Mouse (Mus musculus) forebrain, embryonic 12.5 days (tissue): Measurements from ENCODE around the gene Cdr2. TPM values are rescaled to one million over a fixed set of nuclear protein-coding genes. Genes with fewer than 3 reads are reported as not detected.
A peak's percentile ranks its signal among the peaks of the same experiment; 100 is the strongest.
"Not testable (repeated sequence)": the region's sequence is repeated elsewhere in the genome, so short reads cannot be mapped to it uniquely, and the experiment has no call there.

Source experiments
- ATAC-seq: fragments of 200-750 bp; cut with Nextera tagmentation; 2 replicates; pipeline ENCODE4 v1.8.0; 2017; ENCODE audit warnings: moderate TSS enrichment; ENCODE audit not compliant: low FRiP score
- H3K27ac ChIP-seq: fragments of 300-500 bp; sonication (generic); 2 replicates; pipeline ENCODE4 v1.5.1; 2016; ENCODE audit warnings: mild to moderate bottlenecking
- H3K27me3 ChIP-seq: fragments of 300-500 bp; sonication (generic); 2 replicates; pipeline ENCODE4 v1.6.1; 2016; ENCODE audit warnings: mild to moderate bottlenecking
- H3K36me3 ChIP-seq: fragments of 300-500 bp; sonication (generic); replicated peaks from 2 replicates; pipeline ENCODE4 v1.6.1; 2016; ENCODE audit warnings: mild to moderate bottlenecking
- H3K4me1 ChIP-seq: fragments of 300-500 bp; sonication (generic); 2 replicates; pipeline ENCODE4 v1.6.1; 2016
- H3K4me2 ChIP-seq: fragments of 300-500 bp; sonication (generic); 2 replicates; pipeline ENCODE4 v1.6.1; 2016; ENCODE audit warnings: mild to moderate bottlenecking, moderate library complexity
- H3K4me3 ChIP-seq: fragments of 300-500 bp; sonication (generic); replicated peaks from 2 replicates; pipeline ENCODE4 v1.5.1; 2016; ENCODE audit warnings: mild to moderate bottlenecking
- H3K9ac ChIP-seq: fragments of 300-500 bp; sonication (generic); 2 replicates; pipeline ENCODE4 v1.6.1; 2016; ENCODE audit warnings: mild to moderate bottlenecking
- H3K9me3 ChIP-seq: fragments of 300-500 bp; sonication (generic); 2 replicates; pipeline ENCODE4 v1.6.1; 2016
- WGBS: fragments of 180-500 bp; shearing (Covaris S2); methylation state at CpG from one replicate; pipeline ENCODE4 v1.1.7; 2016; 5-methylcytosine and 5-hydroxymethylcytosine counted together
- polyA plus RNA-seq: library from polyadenylated mRNA; unstranded; fragments of >200 nt; fragmentation: Nextera tagmentation; extraction: Ambion mirVana; gene quantifications from 2 replicates; pipeline ENCODE4 v1.2.1, GENCODE M21; 2016

The Cdr2 gene
- polyA plus RNA-seq = 14.5 and 14.9 TPM in 2 replicates

GRCm38 (mm10) chr7:120982200-120982841 is at the start of gene Cdr2, which contains the start of gene Mfsd13b:
Gene Cdr2, minus strand, starts transcription at chr7:120982312.
Gene Mfsd13b, plus strand, starts transcription at chr7:120982509.
- under 1% methylated on average over 44 of the region's 46 CpGs for WGBS
- no peaks in the 10 kb centered on the region for H3K9me3 ChIP-seq
- H3K27ac ChIP-seq = peak within 1 kb of the TSS; percentile 76
- H3K4me2 ChIP-seq = peak within 1 kb of the TSS; percentile 73
- peaks cover 27% of the 10 kb centered on the region for H3K4me1 ChIP-seq
- no peaks in the 10 kb centered on the region for H3K36me3 ChIP-seq
- H3K9ac ChIP-seq = peak within 1 kb of the TSS; percentile 79
- H3K4me3 ChIP-seq = peak within 1 kb of the TSS; percentile 81
- peaks cover 3% of the 10 kb centered on the region; the same call in 1 of the 2 replicates for H3K27me3 ChIP-seq
- ATAC-seq = peak; percentile 97

- peaks cover 41% of the 10 kb centered on the region for H3K27me3 ChIP-seq
- H3K9me3 ChIP-seq, H3K27ac ChIP-seq, H3K4me3 ChIP-seq, ATAC-seq, H3K36me3 ChIP-seq, H3K4me2 ChIP-seq, H3K4me1 ChIP-seq, H3K9ac ChIP-seq: not testable (repeated sequence)
These were observed 47.8 kb upstream of the Cdr2 start for GRCm38 (mm10) chr7:121029947-121030346.

GRCm38 (mm10) chr7:121026300-121026699 is 44.2 kb upstream of the Cdr2 start:
- Histone ChIP-seq H3K27me3 (peaks cover 29% of the 10 kb centered on the region), H3K4me1 (no peaks in the 10 kb centered on the region), H3K9me3 (no peaks in the 10 kb centered on the region), H3K4me2 (no peak overlapping the region), H3K27ac (no peak overlapping the region), H3K36me3 (no peaks in the 10 kb centered on the region), H3K9ac (no peak overlapping the region), H3K4me3 (no peak overlapping the region)
- ATAC-seq = no peak
- 76% methylated on average over 3 of the region's 3 CpGs for WGBS

GRCm38 (mm10) chr7:121025221-121026008 is 43.3 kb upstream of the Cdr2 start:
- H3K27me3 ChIP-seq = peaks cover 24% of the 10 kb centered on the region
- no peak overlapping the region for H3K9ac ChIP-seq
- H3K4me3 ChIP-seq = no peak overlapping the region
- H3K4me2 ChIP-seq = no peak overlapping the region
- WGBS = 82% methylated on average over 6 of the region's 6 CpGs
- H3K27ac ChIP-seq = no peak overlapping the region
- no peaks in the 10 kb centered on the region for H3K4me1 ChIP-seq
- no peaks in the 10 kb centered on the region for H3K9me3 ChIP-seq
- no peaks in the 10 kb centered on the region for H3K36me3 ChIP-seq
- no peak for ATAC-seq

GRCm38 (mm10) chr7:121020277-121020676 is 38.2 kb upstream of the Cdr2 start:
- Histone ChIP-seq H3K4me3 (no peak overlapping the region), H3K4me2 (no peak overlapping the region), H3K9ac (no peak overlapping the region), H3K9me3 (no peaks in the 10 kb centered on the region), H3K27me3 (peaks cover 4% of the 10 kb centered on the region; the same call in 1 of the 2 replicates), H3K4me1 (no peaks in the 10 kb centered on the region), H3K36me3 (no peaks in the 10 kb centered on the region), H3K27ac (no peak overlapping the region)
- 37% methylated on average over 8 of the region's 8 CpGs for WGBS
- ATAC-seq = no peak

- no peak overlapping the region for H3K9ac ChIP-seq
- no peaks in the 10 kb centered on the region for H3K9me3 ChIP-seq
- H3K27ac ChIP-seq = no peak overlapping the region
- no peaks in the 10 kb centered on the region for H3K36me3 ChIP-seq
- no peak overlapping the region for H3K4me3 ChIP-seq
- no peaks in the 10 kb centered on the region for H3K4me1 ChIP-seq
- no peak overlapping the region for H3K4me2 ChIP-seq
- WGBS = 85% methylated on average over 3 of the region's 3 CpGs
- ATAC-seq = no peak
- peaks cover 4% of the 10 kb centered on the region; the same call in 1 of the 2 replicates for H3K27me3 ChIP-seq
These were observed 36.7 kb upstream of the Cdr2 start for GRCm38 (mm10) chr7:121018778-121019177.

- WGBS = 90% methylated on average over 10 of the region's 10 CpGs
These were observed 32.4 kb upstream of the Cdr2 start for GRCm38 (mm10) chr7:121014486-121014885.

GRCm38 (mm10) chr7:121011794-121012689 is 29.9 kb upstream of the Cdr2 start:
- H3K4me3 ChIP-seq = no peak overlapping the region
- H3K27me3 ChIP-seq = no peaks in the 10 kb centered on the region
- peaks cover 9% of the 10 kb centered on the region for H3K4me1 ChIP-seq
- no peaks in the 10 kb centered on the region for H3K9me3 ChIP-seq
- no peak overlapping the region for H3K9ac ChIP-seq
- no peak overlapping the region for H3K4me2 ChIP-seq
- no peaks in the 10 kb centered on the region for H3K36me3 ChIP-seq
- no peak overlapping the region for H3K27ac ChIP-seq
- 47% methylated on average over 10 of the region's 10 CpGs for WGBS
- ATAC-seq = no peak

More at GRCm38 (mm10) chr7:121014486-121014885, 32.4 kb upstream of the Cdr2 start:
- Histone ChIP-seq H3K36me3 (no peaks in the 10 kb centered on the region), H3K4me1 (peaks cover 9% of the 10 kb centered on the region), H3K4me2 (no peak overlapping the region), H3K9me3 (no peaks in the 10 kb centered on the region), H3K27me3 (no peaks in the 10 kb centered on the region), H3K27ac (no peak overlapping the region), H3K9ac (no peak overlapping the region), H3K4me3 (no peak overlapping the region)
- ATAC-seq = no peak

GRCm38 (mm10) chr7:121003793-121004418 is 21.8 kb upstream of the Cdr2 start:
- 75% methylated on average over 4 of the region's 4 CpGs for WGBS
- Histone ChIP-seq H3K4me2 (no peak overlapping the region), H3K4me3 (no peak overlapping the region), H3K4me1 (no peaks in the 10 kb centered on the region), H3K9me3 (no peaks in the 10 kb centered on the region), H3K27me3 (no peaks in the 10 kb centered on the region), H3K9ac (no peak overlapping the region), H3K36me3 (no peaks in the 10 kb centered on the region), H3K27ac (no peak overlapping the region)
- ATAC-seq = no peak

- no peak overlapping the region for H3K4me3 ChIP-seq
- ATAC-seq = no peak
- no peaks in the 10 kb centered on the region for H3K9me3 ChIP-seq
- H3K27ac ChIP-seq = no peak overlapping the region
- H3K36me3 ChIP-seq = no peaks in the 10 kb centered on the region
- H3K4me1 ChIP-seq = no peaks in the 10 kb centered on the region
- no peak overlapping the region for H3K4me2 ChIP-seq
- H3K27me3 ChIP-seq = no peaks in the 10 kb centered on the region
- WGBS = 86% methylated on average over 5 of the region's 5 CpGs
- no peak overlapping the region for H3K9ac ChIP-seq
These were observed 20.4 kb upstream of the Cdr2 start for GRCm38 (mm10) chr7:121002407-121002928.

- Histone ChIP-seq H3K36me3 (no peaks in the 10 kb centered on the region), H3K9ac (no peak overlapping the region), H3K4me3 (no peak overlapping the region), H3K27ac (no peak overlapping the region), H3K27me3 (no peaks in the 10 kb centered on the region), H3K4me1 (no peaks in the 10 kb centered on the region), H3K4me2 (no peak overlapping the region), H3K9me3 (no peaks in the 10 kb centered on the region)
- 87% methylated on average over 3 of the region's 3 CpGs for WGBS
- ATAC-seq = no peak
These were observed 19.8 kb upstream of the Cdr2 start for GRCm38 (mm10) chr7:121001879-121002278.
